Mouse (Mus musculus) midbrain, postnatal 0 days (tissue): ENCODE measurements around the gene Btg1-ps1. TPM values are rescaled to one million over a fixed set of nuclear protein-coding genes. Genes with fewer than 3 reads are reported as not detected.
"Not testable (repeated sequence)": the region's sequence is repeated elsewhere in the genome, so short reads cannot be mapped to it uniquely, and the experiment has no call there.

Experiments used
- ATAC-seq: fragments of 200-750 bp; cut with Nextera tagmentation; 2 replicates; pipeline ENCODE4 v1.8.0; 2017; ENCODE audit warnings: moderate number of reproducible peaks, mild to moderate bottlenecking, moderate TSS enrichment, moderate library complexity; ENCODE audit not compliant: low FRiP score
- DNase-seq: peaks from one replicate; pipeline ENCODE4 v3.0.0-alpha.2; 2015; ENCODE audit warnings: low spot score
- H3K27ac ChIP-seq: fragments of 300-500 bp; sonication (generic); 2 replicates; pipeline ENCODE4 v1.5.1; 2014; ENCODE audit warnings: low read depth, mild to moderate bottlenecking, low read length, mixed read lengths
- H3K27me3 ChIP-seq: fragments of 300-500 bp; sonication (generic); 2 replicates; pipeline ENCODE4 v1.6.1; 2014; ENCODE audit warnings: low read length, control low read depth, mixed read lengths; ENCODE audit not compliant: insufficient read depth
- H3K36me3 ChIP-seq: fragments of 300-500 bp; sonication (generic); 2 replicates; pipeline ENCODE4 v1.6.1; 2014; ENCODE audit warnings: low read length, control low read depth, mixed read lengths; ENCODE audit not compliant: insufficient read depth
- H3K4me1 ChIP-seq: fragments of 300-500 bp; sonication (generic); 2 replicates; pipeline ENCODE4 v1.6.1; 2014; ENCODE audit warnings: mild to moderate bottlenecking, control low read depth, antibody characterized with exemption, low read length, mixed read lengths; ENCODE audit not compliant: insufficient read depth
- H3K4me2 ChIP-seq: fragments of 300-500 bp; sonication (generic); 2 replicates; pipeline ENCODE4 v1.6.1; 2014; ENCODE audit warnings: low read depth, mild to moderate bottlenecking, low read length, mixed read lengths; ENCODE audit not compliant: poor library complexity, severe bottlenecking
- H3K4me3 ChIP-seq: fragments of 300-500 bp; sonication (generic); 2 replicates; pipeline ENCODE4 v1.5.1; 2014; ENCODE audit warnings: low read depth, mild to moderate bottlenecking, low read length, moderate library complexity
- H3K9ac ChIP-seq: fragments of 300-500 bp; sonication (generic); replicated peaks from 2 replicates; pipeline ENCODE4 v1.6.1; 2014; ENCODE audit warnings: mild to moderate bottlenecking, low read length, moderate library complexity, mixed read lengths; ENCODE audit not compliant: poor library complexity, severe bottlenecking
- H3K9me3 ChIP-seq: fragments of 300-500 bp; sonication (generic); 2 replicates; pipeline ENCODE4 v1.6.1; 2016; ENCODE audit warnings: low read length, control low read depth
- CTCF ChIP-seq: IDR thresholded peaks from 2 replicates; pipeline ENCODE4 v1.5.1; 2016; ENCODE audit warnings: antibody characterized with exemption, mild to moderate bottlenecking
- whole genome bisulfite sequencing: fragments of 180-500 bp; shearing (Covaris S2); extraction: QIAGEN DNeasy Blood & Tissue Kit; methylation state at CpG from one replicate; pipeline ENCODE4 v1.1.7; 2014; 5-methylcytosine and 5-hydroxymethylcytosine counted together
- polyA plus RNA-seq: library from polyadenylated mRNA; unstranded; fragments of >200 nt; fragmentation: Nextera tagmentation; extraction: Ambion mirVana; gene quantifications from 2 replicates; pipeline ENCODE4 v1.2.1, GENCODE M21; 2015
- total RNA-seq: library from RNA; depleted of rRNA; stranded (reverse); fragments of >200 nt; gene quantifications from 2 replicates; pipeline ENCODE4 v1.2.3, GENCODE M21; 2014; rRNA removed

Gene Btg1-ps1
- total RNA-seq (not detected in 2 replicates), polyA plus RNA-seq (not detected in 2 replicates)

- H3K4me2 ChIP-seq, H3K4me3 ChIP-seq, H3K27me3 ChIP-seq, H3K4me1 ChIP-seq, ATAC-seq, H3K9me3 ChIP-seq, H3K9ac ChIP-seq, DNase-seq, H3K36me3 ChIP-seq, H3K27ac ChIP-seq: not testable (repeated sequence)
Measured at GRCm38 (mm10) chrX:38018597-38018996, at the start of gene Btg1-ps1. Btg1-ps1 (minus strand) TSS chrX:38018815.

- 90% methylated on average over 11 of the region's 11 CpGs for WGBS
- TF ChIP-seq CTCF: no peak
- ATAC-seq: no peak
Measured at GRCm38 (mm10) chrX:38066175-38066574, 47.6 kb upstream of the Btg1-ps1 start, which contains the start of gene Rhox10. Rhox10 (plus strand) TSS chrX:38066475.

GRCm38 (mm10) chrX:38061544-38061943 lies 42.9 kb upstream of the Btg1-ps1 start:
- H3K36me3 ChIP-seq: no peaks in the 10 kb centered on the region
- ATAC-seq (no peak), DNase-seq (peak; percentile 6)
- no peaks in the 10 kb centered on the region for H3K27me3 ChIP-seq
- H3K9ac ChIP-seq: no peak overlapping the region
- no peak overlapping the region for H3K4me2 ChIP-seq
- H3K9me3 ChIP-seq: no peaks in the 10 kb centered on the region
- no peak overlapping the region for H3K4me3 ChIP-seq
- peak; percentile 64 for TF ChIP-seq CTCF
- no peak overlapping the region for H3K27ac ChIP-seq
- WGBS: 0% methylated on average over 1 of the region's 1 CpGs
- no peaks in the 10 kb centered on the region for H3K4me1 ChIP-seq

More at GRCm38 (mm10) chrX:38066175-38066574, 47.6 kb upstream of the Btg1-ps1 start, which contains the start of gene Rhox10:
- DNase-seq: no peak
- Histone ChIP-seq H3K4me3 (no peak within 1 kb of the TSS), H3K36me3 (no peaks in the 10 kb centered on the region), H3K4me1 (no peaks in the 10 kb centered on the region), H3K9me3 (no peaks in the 10 kb centered on the region), H3K9ac (no peak within 1 kb of the TSS), H3K27ac (no peak within 1 kb of the TSS), H3K4me2 (no peak within 1 kb of the TSS), H3K27me3 (no peaks in the 10 kb centered on the region)

GRCm38 (mm10) chrX:38043014-38043413 lies 24.4 kb upstream of the Btg1-ps1 start, which contains the start of gene Btg1-ps2:
Btg1-ps2 (minus strand) TSS chrX:38043114.
- H3K4me2 ChIP-seq, H3K27ac ChIP-seq, H3K4me3 ChIP-seq, DNase-seq, H3K4me1 ChIP-seq, H3K9ac ChIP-seq, H3K36me3 ChIP-seq, H3K27me3 ChIP-seq, H3K9me3 ChIP-seq, ATAC-seq: not testable (repeated sequence)

GRCm38 (mm10) chrX:38039666-38040065 lies 21.1 kb upstream of the Btg1-ps1 start:
- Histone ChIP-seq H3K9me3 (no peaks in the 10 kb centered on the region), H3K9ac (no peak overlapping the region), H3K27ac (no peak overlapping the region), H3K4me2 (no peak overlapping the region), H3K36me3 (no peaks in the 10 kb centered on the region), H3K27me3 (no peaks in the 10 kb centered on the region), H3K4me3 (no peak overlapping the region), H3K4me1 (no peaks in the 10 kb centered on the region)
- no peak for ATAC-seq
- no peak for TF ChIP-seq CTCF
- DNase-seq: no peak
- WGBS: 94% methylated on average over 5 of the region's 5 CpGs

- no peak for TF ChIP-seq CTCF
- H3K4me2 ChIP-seq: no peak overlapping the region
- no peak overlapping the region for H3K27ac ChIP-seq
- ATAC-seq (no peak), DNase-seq (no peak)
- no peaks in the 10 kb centered on the region for H3K36me3 ChIP-seq
- H3K4me1 ChIP-seq: no peaks in the 10 kb centered on the region
- 50% methylated on average over 2 of the region's 2 CpGs for WGBS
- no peak overlapping the region for H3K4me3 ChIP-seq
- no peak overlapping the region for H3K9ac ChIP-seq
- H3K27me3 ChIP-seq: no peaks in the 10 kb centered on the region
- H3K9me3 ChIP-seq: no peaks in the 10 kb centered on the region
Measured at GRCm38 (mm10) chrX:38033841-38034240, 15.2 kb upstream of the Btg1-ps1 start.
